Mouse (Mus musculus) stomach, embryonic 14.5 days (tissue): ENCODE data around the gene Calcoco1. TPM values are rescaled to one million over a fixed set of nuclear protein-coding genes. Genes with fewer than 3 reads are reported as not detected.

Source experiments
- ATAC-seq: fragments of 200-750 bp; cut with Nextera tagmentation; 2 replicates; pipeline ENCODE4 v1.8.0; 2017; ENCODE audit warnings: low read depth, moderate TSS enrichment; ENCODE audit not compliant: insufficient number of reproducible peaks, insufficient read depth, low FRiP score
- H3K27ac ChIP-seq: fragments of 300-500 bp; sonication (generic); 2 replicates; pipeline ENCODE4 v1.5.1; 2014; ENCODE audit warnings: mild to moderate bottlenecking, low read length, moderate library complexity, mixed read lengths
- H3K27me3 ChIP-seq: fragments of 300-500 bp; sonication (generic); 2 replicates; pipeline ENCODE4 v1.6.1; 2014; ENCODE audit warnings: low read length, control low read depth, mixed read lengths; ENCODE audit not compliant: control insufficient read depth, insufficient read depth
- H3K36me3 ChIP-seq: fragments of 300-500 bp; sonication (generic); 2 replicates; pipeline ENCODE4 v1.6.1; 2014; ENCODE audit warnings: mild to moderate bottlenecking, control low read depth, low read length, moderate library complexity, mixed read lengths; ENCODE audit not compliant: control insufficient read depth, insufficient read depth
- H3K4me1 ChIP-seq: fragments of 300-500 bp; sonication (generic); 2 replicates; pipeline ENCODE4 v1.6.1; 2014; ENCODE audit warnings: low read length, control low read depth, mixed read lengths; ENCODE audit not compliant: control insufficient read depth, insufficient read depth
- H3K4me2 ChIP-seq: fragments of 300-500 bp; sonication (generic); replicated peaks from 2 replicates; pipeline ENCODE4 v1.6.1; 2014; ENCODE audit warnings: low read depth, low read length, control low read depth
- H3K4me3 ChIP-seq: fragments of 300-500 bp; sonication (generic); 2 replicates; pipeline ENCODE4 v1.5.1; 2014; ENCODE audit warnings: low read depth, low read length, control low read depth
- H3K9ac ChIP-seq: fragments of 300-500 bp; sonication (generic); replicated peaks from 2 replicates; pipeline ENCODE4 v1.6.1; 2014; ENCODE audit warnings: low read depth, mild to moderate bottlenecking, control low read depth, low read length, moderate library complexity, mixed read lengths
- H3K9me3 ChIP-seq: fragments of 300-500 bp; sonication (generic); 2 replicates; pipeline ENCODE4 v1.6.1; 2016; ENCODE audit warnings: low read depth, low read length, control low read depth; ENCODE audit not compliant: control insufficient read depth
- WGBS: fragments of 180-500 bp; shearing (Covaris S2); extraction: QIAGEN DNeasy Blood & Tissue Kit; methylation state at CpG from one replicate; pipeline ENCODE4 v1.1.7; 2014; 5-methylcytosine and 5-hydroxymethylcytosine counted together
- microRNA counts: library from miRNA; unstranded; fragments of <30 nt; microRNA quantifications from one replicate; lab custom pipeline; 2016
- microRNA-seq: library from miRNA; unstranded; fragments of <30 nt; microRNA quantifications from one replicate; pipeline ENCODE4, GENCODE M21; 2016
- polyA plus RNA-seq: library from polyadenylated mRNA; unstranded; fragments of >200 nt; fragmentation: Nextera tagmentation; extraction: Ambion mirVana; gene quantifications from 2 replicates; pipeline ENCODE4 v1.2.1, GENCODE M21; 2014

The Calcoco1 gene
- polyA plus RNA-seq, 1 experiment from 2014 or later, result 31.9 TPM

DNA sequence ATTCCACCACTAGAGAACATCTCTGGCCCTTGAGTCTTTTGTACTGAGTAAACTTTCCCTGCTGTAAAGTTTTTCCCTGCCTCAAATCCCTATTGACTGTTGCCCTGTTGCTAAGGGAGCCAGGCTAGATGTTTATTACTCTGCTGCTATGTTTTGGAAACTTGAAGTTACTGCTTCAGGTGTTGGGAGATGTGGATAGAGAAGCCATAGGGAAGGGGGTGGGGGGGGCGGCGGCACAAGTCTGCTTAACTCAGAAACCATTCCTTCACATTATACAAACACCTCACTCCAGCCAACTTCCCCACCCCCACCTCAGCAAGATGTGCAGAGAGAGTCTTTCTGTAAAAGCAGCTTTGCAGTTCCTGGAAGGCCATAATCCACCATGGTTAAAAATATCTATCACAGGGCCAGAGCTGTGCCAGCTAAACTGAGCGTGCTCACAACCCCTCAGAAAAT lies 64.0 kb downstream of the Calcoco1 start:
- ATAC-seq, result no peak
- 43% methylated on average over 3 of the region's 3 CpGs for WGBS
- no peaks in the 10 kb centered on the region for H3K27me3 ChIP-seq

More for the DNA sequence above, 64.0 kb downstream of the Calcoco1 start:
- H3K4me3 ChIP-seq, result no peak overlapping the region
- peaks cover 20% of the 10 kb centered on the region for H3K4me1 ChIP-seq
- peaks cover 20% of the 10 kb centered on the region for H3K36me3 ChIP-seq
- H3K9me3 ChIP-seq, result no peaks in the 10 kb centered on the region
- H3K27ac ChIP-seq, result peak overlapping the region; percentile 88
- H3K4me2 ChIP-seq, result no peak overlapping the region
- no peak overlapping the region for H3K9ac ChIP-seq

MicroRNAs within 50 kb of the gene (microRNA counts, 519-probe panel; counts per million panel counts)
- 1,932 counts per million, percentile 20 among the panel's probes with 10 or more counts for microRNA mmu-miR-688 (lab: Ali Mortazavi, UCI)

Small RNA genes within 50 kb of the gene (microRNA-seq; reads per million reads assigned to microRNA genes)
- not detected for gene Mir688

Other genes with a start within 250 kb of the Calcoco1 start
- 4.5 and 7.0 TPM in 2 replicates for gene Gm10337, start 218.5 kb downstream of the Calcoco1 start, polyA plus RNA-seq
- 18.6 and 20.0 TPM in 2 replicates for gene Map3k12, start 205.1 kb downstream of the Calcoco1 start, polyA plus RNA-seq
- gene Tarbp2, start 204.0 kb downstream of the Calcoco1 start, polyA plus RNA-seq, result 87.0 and 101 TPM in 2 replicates
- gene Npff, start 197.2 kb downstream of the Calcoco1 start, polyA plus RNA-seq, result 2.3 and 3.1 TPM in 2 replicates
- not detected in 2 replicates for gene Gm28047, start 97.1 kb downstream of the Calcoco1 start, polyA plus RNA-seq
- gene Atf7, start 96.7 kb downstream of the Calcoco1 start, polyA plus RNA-seq, result 42.7 and 48.9 TPM in 2 replicates
- gene Atp5g2, start 49.8 kb downstream of the Calcoco1 start, polyA plus RNA-seq, result 86.0 and 99.3 TPM in 2 replicates
- gene Hoxc13, start 198.9 kb upstream of the Calcoco1 start, polyA plus RNA-seq, result not detected in 2 replicates
- gene Hoxc12, start 214.6 kb upstream of the Calcoco1 start, polyA plus RNA-seq, result not detected in 2 replicates
- not detected in 2 replicates for gene Hoxc11, start 232.2 kb upstream of the Calcoco1 start, polyA plus RNA-seq
- not detected in 2 replicates for gene Hoxc10, start 244.6 kb upstream of the Calcoco1 start, polyA plus RNA-seq
- gene Hoxc5, start 245.3 kb upstream of the Calcoco1 start, polyA plus RNA-seq, result 20.3 and 20.9 TPM in 2 replicates